8 mouse cellular contexts compared by ENCODE assay signal in the genomic region with DNA sequence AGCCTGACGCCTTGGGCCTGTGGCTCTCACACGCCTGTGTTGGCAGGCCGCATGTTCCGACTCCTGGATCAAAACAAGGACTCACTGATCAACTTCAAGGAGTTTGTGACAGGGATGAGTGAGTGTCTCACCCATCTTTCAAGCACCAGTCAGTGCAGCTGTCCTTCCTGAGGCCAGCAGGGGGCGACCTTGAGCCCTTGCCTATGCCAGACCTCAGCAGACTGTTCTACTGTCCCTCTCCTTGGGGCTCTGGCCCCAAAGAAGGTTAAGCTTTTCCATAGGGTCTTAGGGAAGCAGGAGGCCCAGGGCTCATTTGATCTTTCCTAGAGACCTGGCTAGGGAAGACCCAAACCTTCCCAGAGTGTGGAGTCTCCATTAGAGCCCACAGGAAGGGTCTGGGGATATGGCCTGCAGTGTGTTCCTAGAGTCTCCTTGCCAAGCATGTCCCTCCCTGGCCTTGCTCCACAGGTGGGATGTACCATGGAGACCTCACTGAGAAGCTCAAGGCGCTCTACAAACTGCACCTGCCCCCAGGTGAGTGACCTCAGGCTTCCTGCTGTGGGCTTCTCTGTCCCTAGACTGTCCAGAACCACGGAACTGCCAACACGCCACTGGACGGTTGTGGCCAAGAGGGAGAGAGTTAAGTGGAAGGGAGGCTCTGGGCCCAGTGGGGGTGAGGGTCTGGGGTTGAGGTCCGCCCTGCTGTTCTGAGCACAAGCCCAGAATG. TPM values are rescaled to one million over a fixed set of nuclear protein-coding genes. Genes with fewer than 3 reads are reported as not detected.
A peak's percentile ranks its signal among the peaks of the same experiment; 100 is the strongest.
DNase-seq lines count a peak whose midpoint lies in the region; ATAC-seq and TF ChIP-seq lines count a peak whose summit lies in the region.

No protein-coding gene starts in this region.

- H3K9ac ChIP-seq in ES-Bruce4 (ENCODE audit: low read depth, poor library complexity, severe bottlenecking), result no peak overlapping the region
- H3K9ac ChIP-seq in kidney, postnatal 0 days (ENCODE audit: low read depth, low read length), result no peak overlapping the region

- intact Hi-C loops in gastrocnemius, postnatal 36 days (cut with DNase I), result loop anchor here (2.0 kb wide), 1 partner anchor 65 kb away; no protein-coding TSS in a partner anchor

- no peak overlapping the region for H3K4me2 ChIP-seq in kidney, postnatal 0 days (ENCODE audit: low read length)

- H3K4me3 ChIP-seq in ES-Bruce4 (ENCODE audit: low read depth, low read length), result no peak overlapping the region
- no peak overlapping the region for H3K4me3 ChIP-seq in cortical plate, adult 2 months (ENCODE audit: insufficient read depth, low read length)
- no peak overlapping the region for H3K4me3 ChIP-seq in kidney, postnatal 0 days (replicated peaks; ENCODE audit: low read depth, low read length)

- no peaks in the 10 kb centered on the region for H3K27me3 ChIP-seq in ES-Bruce4 (ENCODE audit: control insufficient read depth, insufficient read depth, low read length, poor library complexity, severe bottlenecking)
- H3K27me3 ChIP-seq in kidney, postnatal 0 days (ENCODE audit: insufficient read depth, low read length), result no peaks in the 10 kb centered on the region

- H3K27ac ChIP-seq in ES-Bruce4 (ENCODE audit: insufficient read depth, low read length), result no peak overlapping the region
- no peak overlapping the region for H3K27ac ChIP-seq in cortical plate, adult 2 months (ENCODE audit: insufficient read depth, low read length)
- H3K27ac ChIP-seq in kidney, postnatal 0 days, result peak overlapping the region; percentile 8; the same call in 1 of the 2 replicates

- DNase-seq in gastrocnemius, postnatal 36 days, result peak; percentile 34 to 61
- peak; percentile 79 for DNase-seq in kidney, postnatal 0 days (ENCODE audit: low spot score)
- peak; percentile 78 for DNase-seq in lung, postnatal 36 days
- DNase-seq in retina, adult 2 months (ENCODE audit: low read depth, low spot score), result peak; percentile 8

- H3K36me3 ChIP-seq in ES-Bruce4 (ENCODE audit: control insufficient read depth, insufficient read depth, low read length, poor library complexity, severe bottlenecking), result no peaks in the 10 kb centered on the region
- H3K36me3 ChIP-seq in kidney, postnatal 0 days (ENCODE audit: insufficient read depth, low read length), result peaks cover 62% of the 10 kb centered on the region

- TF ChIP-seq CTCF in ES-Bruce4 (IDR thresholded peaks at IDR 0.05; ENCODE audit: low read depth, low read length), result peak; percentile 99
- TF ChIP-seq CTCF in cortical plate, adult 2 months (IDR thresholded peaks at IDR 0.05; ENCODE audit: extremely low read depth, insufficient read depth, low read length), result peak; percentile 75
- TF ChIP-seq CTCF in kidney, postnatal 0 days (IDR thresholded peaks at IDR 0.05; ENCODE audit: low read depth), result peak; percentile 93

- WGBS in kidney, postnatal 0 days, result 67% methylated on average over 10 of the region's 10 CpGs

- H3K9me3 ChIP-seq in ES-Bruce4 (replicated peaks; ENCODE audit: control insufficient read depth, insufficient read depth, low read length, poor library complexity, severe bottlenecking), result no peaks in the 10 kb centered on the region
- H3K9me3 ChIP-seq in kidney, postnatal 0 days (replicated peaks; ENCODE audit: low read length), result no peaks in the 10 kb centered on the region

- peak; percentile 59 for ATAC-seq in activated CD4-positive, CD25-positive, alpha-beta regulatory T cell, adult 4 months
- peak; percentile 51; the same call in 1 of the 2 replicates for ATAC-seq in kidney, postnatal 0 days (replicated peaks; ENCODE audit: low FRiP score, low read depth)
- no peak for ATAC-seq in inflammation-experienced regulatory T-cells, adult 6 months

- H3K4me1 ChIP-seq in ES-Bruce4 (ENCODE audit: control insufficient read depth, insufficient read depth, low read length), result no peaks in the 10 kb centered on the region
- H3K4me1 ChIP-seq in cortical plate, adult 2 months (ENCODE audit: control insufficient read depth, insufficient read depth, low read length), result no peaks in the 10 kb centered on the region
- H3K4me1 ChIP-seq in kidney, postnatal 0 days (replicated peaks; ENCODE audit: insufficient read depth, low read length), result no peaks in the 10 kb centered on the region

- no peak for TF ChIP-seq EP300 in ES-Bruce4 (IDR thresholded peaks at IDR 0.05; ENCODE audit: insufficient read depth, low read depth, low read length)

- TF ChIP-seq POLR2A in ES-Bruce4 (IDR thresholded peaks at IDR 0.05; ENCODE audit: insufficient read depth, low read length), result no peak
- TF ChIP-seq POLR2A in cortical plate, adult 2 months (IDR thresholded peaks at IDR 0.05; ENCODE audit: extremely low read depth, insufficient read depth, low read length), result no peak

RNA-seq across cellular contexts. Expression of gene Mrnip, which starts 12.5 kb away (rescaled TPM):
- polyA plus RNA-seq in ES-Bruce4 (2011; ENCODE audit: insufficient read depth, insufficient read length, low read depth, missing spikeins), result 11.0 and 12.8 TPM in 2 replicates
- 10 to 100 TPM; 11.2 to 12.6 TPM for polyA plus RNA-seq in activated CD4-positive, CD25-positive, alpha-beta regulatory T cell, adult 4 months (2017; shearing (Covaris generic))
- 23.7 and 24.9 TPM in 2 replicates for polyA plus RNA-seq in cortical plate, adult 2 months (2012; rRNA removed)
- total RNA-seq in gastrocnemius, postnatal 36 days (2021), result 1 to 10 TPM; 2.4 to 2.6 TPM
- polyA plus RNA-seq in kidney, postnatal 0 days (2015; fragmentation: Nextera tagmentation; extraction: Ambion mirVana), result 20.8 and 22.9 TPM in 2 replicates
- 10 to 100 TPM; 11.1 to 14.0 (median 12.5) TPM for polyA plus RNA-seq in inflammation-experienced regulatory T-cells, adult 6 months (2017; shearing (Covaris generic))

RNA-seq across cellular contexts. Expression of gene Tbc1d9b, which starts 30.5 kb away (rescaled TPM):
- 28.6 and 30.6 TPM in 2 replicates for polyA plus RNA-seq in ES-Bruce4 (2011; ENCODE audit: insufficient read depth, insufficient read length, low read depth, missing spikeins)
- 10 to 100 TPM; 20.6 to 32.5 TPM for polyA plus RNA-seq in activated CD4-positive, CD25-positive, alpha-beta regulatory T cell, adult 4 months (2017; shearing (Covaris generic))
- polyA plus RNA-seq in cortical plate, adult 2 months (2012; rRNA removed), result 162 and 188 TPM in 2 replicates
- total RNA-seq in gastrocnemius, postnatal 36 days (2021), result 10 to 100 TPM; 24.1 to 24.5 TPM
- 28.5 and 30.3 TPM in 2 replicates for polyA plus RNA-seq in kidney, postnatal 0 days (2015; fragmentation: Nextera tagmentation; extraction: Ambion mirVana)
- 10 to 100 TPM; 18.4 to 23.5 (median 20.9) TPM for polyA plus RNA-seq in inflammation-experienced regulatory T-cells, adult 6 months (2017; shearing (Covaris generic))

RNA-seq across cellular contexts. Expression of gene Sqstm1, which starts 48.9 kb away (rescaled TPM):
- polyA plus RNA-seq in ES-Bruce4 (2011; ENCODE audit: insufficient read depth, insufficient read length, low read depth, missing spikeins), result 208 and 259 TPM in 2 replicates
- polyA plus RNA-seq in activated CD4-positive, CD25-positive, alpha-beta regulatory T cell, adult 4 months (2017; shearing (Covaris generic)), result 10 to 100 TPM; 51.8 to 58.9 TPM
- 410 and 414 TPM in 2 replicates for polyA plus RNA-seq in cortical plate, adult 2 months (2012; rRNA removed)
- total RNA-seq in gastrocnemius, postnatal 36 days (2021), result 100 to 1,000 TPM; 421 to 471 TPM
- polyA plus RNA-seq in kidney, postnatal 0 days (2015; fragmentation: Nextera tagmentation; extraction: Ambion mirVana), result 326 and 333 TPM in 2 replicates
- 10 to 100 TPM; 44.8 to 78.4 (median 66.5) TPM for polyA plus RNA-seq in inflammation-experienced regulatory T-cells, adult 6 months (2017; shearing (Covaris generic))

RNA-seq across cellular contexts. Expression of gene Mgat4b, which starts 48.9 kb away (rescaled TPM):
- polyA plus RNA-seq in ES-Bruce4 (2011; ENCODE audit: insufficient read depth, insufficient read length, low read depth, missing spikeins), result 30.8 and 37.0 TPM in 2 replicates
- polyA plus RNA-seq in activated CD4-positive, CD25-positive, alpha-beta regulatory T cell, adult 4 months (2017; shearing (Covaris generic)), result 1 to 10 TPM; 1.0 to 1.2 TPM
- polyA plus RNA-seq in cortical plate, adult 2 months (2012; rRNA removed), result 56.6 and 61.1 TPM in 2 replicates
- 10 to 100 TPM; 35.7 to 35.8 TPM for total RNA-seq in gastrocnemius, postnatal 36 days (2021)
- polyA plus RNA-seq in kidney, postnatal 0 days (2015; fragmentation: Nextera tagmentation; extraction: Ambion mirVana), result 53.4 and 62.1 TPM in 2 replicates
- polyA plus RNA-seq in inflammation-experienced regulatory T-cells, adult 6 months (2017; shearing (Covaris generic)), result 1 to 10 TPM; 1.0 to 2.7 (median 1.3) TPM

Comparison
In these comparisons a context has a peak if more than half of its experiments do, and no peak if none do; other contexts are left out.
1. DNase-seq: peak in every context shown above with its lines; median percentile 79 in kidney, postnatal 0 days; 78 in lung, postnatal 36 days; 48 in gastrocnemius, postnatal 36 days; 8 in retina, adult 2 months.